Mouse (Mus musculus) heart, adult 2 months (tissue): ENCODE measurements at regions not wholly inside any gene's neighbourhood (a gene's known extent, or its start where the extent isn't known, plus 50 kb on each side); places are given as distances from the start of the nearest gene placed in this dataset.

Experiments
- CTCF ChIP-seq: fragments of 200-600 bp; IDR thresholded peaks from 2 replicates; pipeline ENCODE4 v1.8.1; 2022; ENCODE audit warnings: antibody characterized with exemption, mild to moderate bottlenecking, moderate library complexity
- EP300 ChIP-seq: fragments of 200-500 bp; IDR thresholded peaks from 2 replicates; pipeline ENCODE4 v1.6.1; 2011; ENCODE audit warnings: low read depth, low read length, control low read depth; ENCODE audit not compliant: insufficient read depth
- POLR2A ChIP-seq: fragments of 200-500 bp; IDR thresholded peaks from 2 replicates; pipeline ENCODE4 v1.6.1; 2011; ENCODE audit warnings: mild to moderate bottlenecking, low read depth, low read length, control low read depth; ENCODE audit not compliant: insufficient read depth

DNA sequence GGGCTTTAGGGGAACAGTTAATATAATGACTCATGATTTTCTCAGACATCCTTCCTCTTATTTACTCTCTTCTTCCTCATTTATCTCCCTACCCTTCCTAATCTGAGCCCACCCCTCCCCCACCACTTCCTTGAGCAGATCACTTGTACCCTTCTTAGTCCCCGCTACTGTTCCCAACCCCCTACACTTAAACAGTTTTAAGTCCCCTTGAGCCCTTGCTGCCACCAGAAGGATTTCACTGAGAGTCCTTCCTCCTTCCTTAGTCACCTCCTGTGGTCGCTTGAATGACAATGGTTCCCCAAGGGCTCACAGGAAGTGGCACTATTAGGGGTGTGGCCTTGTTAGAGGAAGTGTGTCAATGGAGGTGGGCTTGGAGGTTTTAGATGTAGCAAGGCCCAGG lies 50.7 kb upstream of the Gramd1b start:
- TF ChIP-seq POLR2A = no peak
- TF ChIP-seq CTCF = no peak
- TF ChIP-seq EP300 = no peak
